Mouse (Mus musculus): Measurements from ENCODE around the gene 4933430I17Rik. TPM values are rescaled to one million over a fixed set of nuclear protein-coding genes. Genes with fewer than 3 reads are reported as not detected.
"Not testable (repeated sequence)": the region's sequence is repeated elsewhere in the genome, so short reads cannot be mapped to it uniquely, and the experiment has no call there.

4933430I17Rik gene
- polyA plus RNA-seq, 1 experiment from 2014 or later = 1.5 TPM

DNA sequence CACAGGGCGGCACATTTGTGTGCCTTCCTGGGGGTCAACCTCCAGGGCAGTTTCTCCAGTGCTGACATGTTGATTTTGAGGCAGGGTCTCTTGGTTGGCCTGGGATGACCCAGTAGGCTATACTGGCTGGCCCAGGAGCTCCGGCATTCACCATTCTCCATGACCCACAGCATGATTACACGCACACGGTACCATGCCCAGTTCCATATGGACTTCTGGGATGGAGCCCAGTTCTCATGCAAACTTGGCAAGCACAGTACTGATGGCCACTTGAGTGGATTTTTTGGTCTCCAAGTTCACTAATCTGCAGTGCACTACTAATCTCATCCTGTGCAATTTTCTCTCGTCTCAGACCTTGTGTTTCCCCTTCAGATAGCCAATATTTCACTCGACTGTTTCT is 42.5 kb downstream of the 4933430I17Rik start:
- no peaks in the 10 kb centered on the region for H3K9me3 ChIP-seq
- no peak overlapping the region for H3K4me3 ChIP-seq
- 91% methylated on average over 6 of the region's 6 CpGs for WGBS
- peaks cover 4% of the 10 kb centered on the region; the same call in 1 of the 2 replicates for H3K4me1 ChIP-seq (replicated peaks)
- no peak for DNase-seq (ENCODE audit: low spot score)
- no peaks in the 10 kb centered on the region for H3K27me3 ChIP-seq (ENCODE audit: insufficient read depth, poor library complexity, severe bottlenecking)
- no peaks in the 10 kb centered on the region for H3K36me3 ChIP-seq
- H3K27ac ChIP-seq = no peak overlapping the region

DNA sequence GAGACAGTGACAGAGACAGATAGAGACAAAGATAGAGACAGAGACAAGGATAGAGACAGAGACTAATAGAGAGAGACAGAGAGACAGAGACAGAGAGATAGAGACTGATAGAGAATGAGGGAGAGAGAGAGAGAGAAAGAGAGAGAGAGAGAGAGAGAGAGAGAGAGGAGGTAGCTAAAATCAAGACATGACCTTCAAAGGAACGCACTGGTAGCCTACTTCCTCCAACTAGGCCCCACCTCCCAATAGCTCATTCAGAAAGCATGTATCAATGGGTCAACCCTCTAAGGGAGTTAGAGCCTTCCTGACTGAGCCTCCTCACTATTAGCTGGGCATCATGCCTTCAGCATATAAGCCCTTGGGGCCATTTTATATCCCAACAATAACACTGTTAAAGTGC is 43.2 kb downstream of the 4933430I17Rik start:
- 88% methylated on average over 1 of the region's 1 CpGs for WGBS
- H3K27me3 ChIP-seq (ENCODE audit: insufficient read depth, poor library complexity, severe bottlenecking) = no peaks in the 10 kb centered on the region
- H3K27ac ChIP-seq = no peak overlapping the region
- no peaks in the 10 kb centered on the region for H3K36me3 ChIP-seq
- DNase-seq (ENCODE audit: low spot score) = no peak
- no peaks in the 10 kb centered on the region for H3K9me3 ChIP-seq
- peaks cover 4% of the 10 kb centered on the region; the same call in 1 of the 2 replicates for H3K4me1 ChIP-seq (replicated peaks)
- H3K4me3 ChIP-seq = no peak overlapping the region

DNA sequence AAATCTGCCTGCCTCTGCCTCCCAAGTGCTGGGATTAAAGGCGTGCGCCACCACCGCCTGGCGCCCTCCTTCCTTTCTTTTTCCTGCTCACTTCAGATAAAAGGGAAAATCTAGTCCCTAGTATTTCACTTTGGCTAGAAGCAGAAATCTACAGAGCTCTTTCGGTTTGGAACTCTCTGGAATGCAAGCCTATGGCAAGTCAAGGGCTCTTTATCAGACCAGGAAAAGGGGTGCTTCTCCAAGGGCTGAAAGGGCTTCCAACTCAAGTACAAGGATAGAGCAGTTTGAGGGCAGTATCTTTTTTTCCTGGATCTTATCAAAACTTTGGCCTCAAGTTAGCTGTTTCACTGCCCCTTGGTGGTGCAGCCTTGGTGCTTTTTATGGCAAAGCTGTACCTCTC is 44.4 kb downstream of the 4933430I17Rik start:
- Histone ChIP-seq H3K27ac (no peak overlapping the region), H3K4me1 (replicated peaks) (peaks cover 4% of the 10 kb centered on the region; the same call in 1 of the 2 replicates), H3K36me3 (no peaks in the 10 kb centered on the region), H3K9me3 (no peaks in the 10 kb centered on the region), H3K4me3 (no peak overlapping the region), H3K27me3 (ENCODE audit: insufficient read depth, poor library complexity, severe bottlenecking) (no peaks in the 10 kb centered on the region)
- no peak for DNase-seq (ENCODE audit: low spot score)
- WGBS = 93% methylated on average over 5 of the region's 5 CpGs

DNA sequence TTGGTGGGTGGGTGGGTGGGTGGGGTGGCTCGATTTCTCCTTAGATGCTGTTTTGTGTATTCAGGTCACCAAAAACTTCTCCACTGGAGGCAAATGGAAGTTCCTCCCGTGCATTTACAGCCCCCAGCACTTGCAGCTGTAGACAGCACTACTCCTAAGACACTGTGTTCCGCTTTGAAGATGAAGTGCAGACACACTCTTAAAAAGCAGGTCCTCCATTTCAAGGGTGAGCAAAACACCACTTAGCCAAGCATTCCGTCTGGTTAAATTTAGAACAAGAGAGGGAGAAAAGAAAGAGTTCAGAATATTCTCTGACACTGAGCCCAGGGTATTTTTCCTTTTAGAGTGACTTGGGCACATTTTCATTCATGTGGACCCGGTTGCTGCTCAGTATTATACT is 44.9 kb downstream of the 4933430I17Rik start:
- WGBS = 80% methylated on average over 5 of the region's 5 CpGs
- Histone ChIP-seq H3K27me3 (ENCODE audit: insufficient read depth, poor library complexity, severe bottlenecking) (no peaks in the 10 kb centered on the region), H3K36me3 (no peaks in the 10 kb centered on the region), H3K9me3 (no peaks in the 10 kb centered on the region), H3K4me1 (replicated peaks) (peaks cover 4% of the 10 kb centered on the region; the same call in 1 of the 2 replicates), H3K4me3 (no peak overlapping the region), H3K27ac (no peak overlapping the region)
- no peak for DNase-seq (ENCODE audit: low spot score)

DNA sequence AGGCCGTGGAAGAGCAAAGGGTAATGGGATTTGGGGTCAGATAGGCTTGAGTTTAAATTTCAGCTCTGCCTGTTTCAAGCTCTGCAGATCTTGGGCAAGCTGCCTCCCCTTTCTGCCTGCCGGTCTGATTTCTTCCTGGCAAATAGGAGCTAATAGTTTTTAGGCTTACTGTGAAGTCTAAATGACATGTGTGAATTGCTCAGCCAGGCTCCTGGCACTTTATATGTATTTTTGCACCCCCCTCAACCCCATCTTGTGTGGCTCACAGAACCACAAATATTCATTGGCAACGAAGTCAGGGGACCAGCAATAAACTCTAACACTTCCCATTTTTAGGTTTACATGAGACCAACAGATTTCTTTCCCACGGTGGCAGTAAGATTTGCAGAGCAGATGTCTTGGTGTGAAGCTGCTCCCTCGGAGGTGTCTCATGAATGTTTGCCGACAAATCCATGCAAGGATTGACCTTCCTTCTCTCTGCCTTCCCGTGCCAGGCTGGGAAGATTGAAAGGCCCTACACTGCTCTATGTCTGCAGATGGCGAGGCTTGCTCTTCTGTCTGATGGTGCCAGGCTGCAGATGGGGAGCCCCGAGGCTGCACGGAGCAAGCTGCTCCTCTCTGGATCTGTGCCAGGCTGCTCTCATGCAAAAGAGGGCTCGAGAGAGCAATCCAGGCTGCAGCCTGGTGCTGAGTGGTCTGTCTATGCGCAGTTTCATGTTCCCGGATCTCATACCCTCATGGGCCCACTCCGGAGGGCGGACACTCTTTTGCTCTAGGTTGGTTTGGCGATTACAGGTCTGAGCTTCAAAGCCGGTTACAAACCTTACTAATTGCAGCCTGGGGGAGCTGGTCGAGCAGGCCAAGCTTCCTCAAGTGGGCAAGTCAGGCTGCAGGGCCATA is 57.4 kb downstream of the 4933430I17Rik start:
- Histone ChIP-seq H3K4me3 (peak overlapping the region; percentile 68), H3K36me3 (no peaks in the 10 kb centered on the region), H3K27me3 (ENCODE audit: insufficient read depth, poor library complexity, severe bottlenecking) (peaks cover 38% of the 10 kb centered on the region), H3K4me1 (replicated peaks) (peaks cover 38% of the 10 kb centered on the region), H3K27ac (peak overlapping the region; percentile 91), H3K9me3 (no peaks in the 10 kb centered on the region)
- no peak for DNase-seq (ENCODE audit: low spot score)
- WGBS = 36% methylated on average over 18 of the region's 18 CpGs

DNA sequence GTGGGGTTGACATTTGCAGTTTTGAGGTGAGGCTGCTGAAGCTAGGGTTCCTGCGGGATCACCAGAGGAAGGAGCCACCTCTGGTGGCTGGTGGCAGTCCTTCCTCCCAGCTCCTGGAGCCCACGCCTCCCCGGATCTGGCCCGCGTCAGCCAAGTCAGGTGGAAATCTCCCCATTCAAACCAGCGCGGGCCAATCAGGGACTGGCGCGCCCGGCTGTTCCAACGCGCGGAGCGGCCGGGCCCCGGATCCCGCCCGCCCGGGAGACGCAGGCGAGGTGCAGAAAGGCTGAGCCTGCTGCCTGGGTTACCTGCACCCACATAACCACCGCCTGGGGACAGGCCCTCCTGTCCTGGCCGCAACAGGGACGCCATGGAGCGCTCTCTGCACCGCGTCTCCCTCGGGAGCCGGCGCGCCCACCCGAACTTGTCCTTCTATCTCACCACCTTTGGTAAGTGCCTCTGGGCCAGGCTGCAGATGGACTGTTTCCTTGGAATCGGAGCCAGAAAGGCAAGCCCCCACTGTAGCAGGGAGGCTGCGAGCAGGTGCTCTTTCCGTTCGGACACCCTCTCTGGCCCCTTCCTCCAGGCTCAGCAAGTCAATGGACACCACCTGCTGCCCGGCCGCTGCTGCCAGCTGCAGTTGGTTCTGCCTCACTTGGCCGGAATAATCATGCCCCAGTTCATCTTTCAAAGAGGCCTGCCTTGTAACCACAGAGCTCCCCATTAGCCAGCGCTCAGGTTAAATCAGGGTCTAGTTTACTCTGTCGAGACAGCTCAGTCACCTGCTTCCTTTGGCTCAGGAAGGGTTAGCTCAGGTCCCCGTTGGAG is 58.3 kb downstream of the 4933430I17Rik start:
- Histone ChIP-seq H3K27ac (peak overlapping the region; percentile 91), H3K27me3 (ENCODE audit: insufficient read depth, poor library complexity, severe bottlenecking) (peaks cover 38% of the 10 kb centered on the region), H3K4me3 (peak overlapping the region; percentile 68), H3K9me3 (no peaks in the 10 kb centered on the region), H3K4me1 (replicated peaks) (peaks cover 38% of the 10 kb centered on the region), H3K36me3 (no peaks in the 10 kb centered on the region)
- DNase-seq (ENCODE audit: low spot score) = peak; percentile 75
- 2% methylated on average over 42 of the region's 42 CpGs for WGBS

DNA sequence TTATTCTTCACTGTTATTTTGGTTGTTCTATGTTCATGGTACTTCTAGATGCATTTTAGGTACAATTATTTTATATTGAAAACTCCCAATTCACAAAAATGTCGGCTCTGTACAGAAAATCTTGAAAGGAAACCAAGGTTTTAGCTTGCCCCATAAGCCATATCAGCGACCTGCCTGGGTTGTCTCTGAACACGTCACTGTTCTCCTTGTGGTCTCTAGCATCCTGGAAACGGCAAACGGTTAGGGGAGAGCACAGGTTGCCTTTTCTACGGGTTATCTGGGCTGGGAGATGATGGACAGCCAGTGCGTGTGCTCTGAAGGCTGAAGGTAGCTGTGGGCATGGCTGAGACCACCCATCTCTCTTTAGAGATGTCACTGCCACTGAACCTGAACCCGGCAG is 61.9 kb downstream of the 4933430I17Rik start:
- Histone ChIP-seq H3K4me1 (replicated peaks) (peaks cover 47% of the 10 kb centered on the region), H3K9me3 (no peaks in the 10 kb centered on the region), H3K4me3 (no peak overlapping the region), H3K27me3 (ENCODE audit: insufficient read depth, poor library complexity, severe bottlenecking) (peaks cover 33% of the 10 kb centered on the region), H3K36me3 (no peaks in the 10 kb centered on the region), H3K27ac (no peak overlapping the region)
- WGBS = 90% methylated on average over 8 of the region's 8 CpGs
- no peak for DNase-seq (ENCODE audit: low spot score)

DNA sequence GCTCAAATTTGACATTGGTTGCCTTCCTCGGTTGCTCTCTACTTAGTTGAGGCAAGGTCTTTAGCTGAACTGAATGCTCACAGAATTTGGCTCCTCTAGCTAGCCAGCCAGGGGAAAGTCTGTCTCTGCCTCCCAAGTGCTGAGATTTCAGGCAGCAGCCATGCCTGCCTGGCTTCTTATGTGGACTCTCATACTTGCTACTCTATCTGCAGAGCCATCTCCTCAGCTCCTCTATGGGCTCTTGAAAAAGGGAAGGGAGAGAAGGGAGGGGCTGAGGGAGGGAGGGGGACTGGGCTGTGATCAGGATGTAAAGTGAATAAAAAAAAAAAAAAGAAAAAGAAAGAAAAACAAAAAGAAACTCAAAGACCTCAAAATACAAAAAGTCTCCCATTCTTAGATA is 65.7 kb downstream of the 4933430I17Rik start:
- Histone ChIP-seq H3K9me3 (no peaks in the 10 kb centered on the region), H3K27ac (0 out of 2 replicates have a peak overlapping the region, but pooled peaks have one; percentile 2), H3K36me3 (no peaks in the 10 kb centered on the region), H3K4me3 (no peak overlapping the region), H3K4me1 (replicated peaks) (peaks cover 31% of the 10 kb centered on the region), H3K27me3 (ENCODE audit: insufficient read depth, poor library complexity, severe bottlenecking) (no peaks in the 10 kb centered on the region)
- 91% methylated on average over 1 of the region's 1 CpGs for WGBS
- no peak for DNase-seq (ENCODE audit: low spot score)

DNA sequence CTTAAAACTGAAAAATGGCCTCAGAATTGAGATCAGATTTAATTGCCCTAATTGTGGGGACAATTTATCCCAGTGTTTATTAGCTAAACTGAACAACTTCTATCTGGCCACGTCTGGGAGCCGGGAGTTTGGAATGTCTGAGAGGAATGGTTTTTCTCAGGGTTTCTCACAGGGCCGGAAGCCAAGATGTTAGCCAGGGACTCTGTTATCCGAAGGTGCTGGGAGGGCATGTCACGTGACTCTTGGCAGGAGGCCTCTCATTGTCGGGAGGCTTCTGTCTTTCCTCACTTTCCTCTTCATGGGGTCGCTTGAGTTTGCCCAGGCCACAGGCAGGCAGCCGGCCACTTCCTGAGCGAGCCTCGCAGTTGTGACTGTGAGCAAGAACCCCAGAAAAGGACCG is 66.2 kb downstream of the 4933430I17Rik start:
- peak overlapping the region; percentile 75 for H3K27ac ChIP-seq
- H3K4me3 ChIP-seq = no peak overlapping the region
- 7% methylated on average over 11 of the region's 11 CpGs for WGBS
- peak; percentile 34 for DNase-seq (ENCODE audit: low spot score)
- H3K4me1 ChIP-seq (replicated peaks) = peaks cover 30% of the 10 kb centered on the region
- H3K9me3 ChIP-seq = no peaks in the 10 kb centered on the region
- no peaks in the 10 kb centered on the region for H3K36me3 ChIP-seq
- no peaks in the 10 kb centered on the region for H3K27me3 ChIP-seq (ENCODE audit: insufficient read depth, poor library complexity, severe bottlenecking)

DNA sequence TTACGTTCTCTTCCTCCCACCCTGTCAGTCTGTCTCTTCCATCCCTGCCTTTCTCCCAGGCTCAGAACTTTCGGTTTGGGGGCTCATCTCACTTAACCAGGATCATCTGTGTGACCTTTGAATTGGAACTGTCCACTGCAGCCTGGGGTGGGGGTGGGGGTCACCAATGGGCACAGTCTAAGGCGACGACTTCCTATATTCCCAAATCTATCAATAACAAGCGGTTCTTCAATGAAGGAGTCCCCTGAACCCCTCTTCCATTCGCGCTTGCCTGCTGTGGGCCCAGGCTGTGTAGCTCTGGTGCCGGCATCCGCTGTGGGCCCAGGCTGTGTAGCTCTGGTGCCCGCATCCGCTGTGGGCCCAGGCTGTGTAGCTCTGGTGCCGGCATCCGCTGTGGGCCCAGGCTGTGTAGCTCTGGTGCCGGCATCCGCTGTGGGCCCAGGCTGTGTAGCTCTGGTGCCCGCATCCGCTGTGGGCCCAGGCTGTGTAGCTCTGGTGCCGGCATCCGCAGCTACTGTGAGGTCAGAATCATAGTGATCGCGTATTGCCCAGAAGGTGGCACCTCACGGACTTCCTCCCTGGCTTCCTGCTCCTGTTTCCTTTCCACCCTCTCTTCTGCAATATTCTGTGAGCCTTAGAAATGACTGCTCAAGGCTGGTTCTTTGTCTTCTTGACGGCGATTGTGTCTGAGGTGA is 68.5 kb downstream of the 4933430I17Rik start:
- not testable (repeated sequence) for H3K27me3 ChIP-seq (ENCODE audit: insufficient read depth, poor library complexity, severe bottlenecking); DNase-seq (ENCODE audit: low spot score); H3K27ac ChIP-seq; H3K9me3 ChIP-seq; H3K36me3 ChIP-seq; H3K4me3 ChIP-seq
- 93% methylated on average over 24 of the region's 24 CpGs for WGBS
- H3K4me1 ChIP-seq (replicated peaks) = peaks cover 30% of the 10 kb centered on the region

DNA sequence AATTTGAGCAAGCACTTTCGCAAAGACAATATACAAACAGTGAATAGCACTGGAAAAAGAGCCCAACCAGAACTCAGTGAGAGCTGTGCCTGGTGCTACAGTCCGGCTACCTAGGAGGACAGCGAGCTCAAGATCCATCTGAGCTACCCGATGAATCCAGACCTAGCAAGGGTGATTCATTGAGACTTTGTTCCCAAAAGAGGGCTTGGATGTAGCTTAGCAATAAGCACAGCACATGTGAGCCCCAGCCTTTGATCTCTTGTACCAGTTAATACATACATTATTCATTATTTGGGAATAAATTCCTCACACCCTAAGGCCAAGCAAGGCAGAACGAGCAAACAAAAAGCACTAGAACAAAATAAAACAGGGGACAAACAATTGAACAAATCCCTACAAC is 69.3 kb downstream of the 4933430I17Rik start:
- no peak for DNase-seq (ENCODE audit: low spot score)
- Histone ChIP-seq H3K27ac (peak overlapping the region; percentile 35; the same call in 1 of the 2 replicates), H3K4me1 (replicated peaks) (peaks cover 30% of the 10 kb centered on the region), H3K9me3 (no peaks in the 10 kb centered on the region), H3K36me3 (no peaks in the 10 kb centered on the region), H3K27me3 (ENCODE audit: insufficient read depth, poor library complexity, severe bottlenecking) (0 out of 2 replicates have a peak, but pooled peaks cover 2% of the 10 kb centered on the region), H3K4me3 (no peak overlapping the region)
- WGBS = 65% methylated on average over 5 of the region's 5 CpGs

DNA sequence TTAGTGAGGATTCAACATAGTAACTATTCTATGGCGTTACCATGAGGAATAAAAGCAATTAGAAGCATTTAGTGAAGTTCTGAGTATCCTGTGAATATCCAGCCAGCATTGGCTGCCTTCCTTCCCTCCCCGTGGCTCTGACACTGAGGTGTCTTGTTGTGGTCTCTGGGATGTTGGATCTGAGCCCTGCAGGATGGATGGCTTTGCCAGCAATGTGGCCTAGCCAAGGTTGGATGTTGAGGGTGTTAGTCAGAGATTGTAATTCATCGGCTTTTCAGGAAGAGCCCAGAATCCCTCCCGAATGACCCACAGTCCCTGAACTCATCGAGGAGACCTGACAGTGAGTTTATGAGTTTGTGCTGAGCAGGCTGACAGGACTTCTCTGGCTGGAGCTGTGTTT is 70.9 kb downstream of the 4933430I17Rik start:
- Histone ChIP-seq H3K36me3 (no peaks in the 10 kb centered on the region), H3K4me3 (no peak overlapping the region), H3K27ac (no peak overlapping the region), H3K4me1 (replicated peaks) (peaks cover 27% of the 10 kb centered on the region), H3K27me3 (ENCODE audit: insufficient read depth, poor library complexity, severe bottlenecking) (0 out of 2 replicates have a peak, but pooled peaks cover 2% of the 10 kb centered on the region), H3K9me3 (no peaks in the 10 kb centered on the region)
- 85% methylated on average over 5 of the region's 5 CpGs for WGBS
- DNase-seq (ENCODE audit: low spot score) = no peak
